Mouse (Mus musculus) forebrain, embryonic 16.5 days (tissue): ENCODE measurements at regions not wholly inside any gene's neighbourhood (a gene's known extent, or its start where the extent isn't known, plus 50 kb on each side); places are given as distances from the start of the nearest gene placed in this dataset.

Source experiments
- ATAC-seq: fragments of 200-750 bp; cut with Nextera tagmentation; 2 replicates; pipeline ENCODE4 v1.8.0; 2017; ENCODE audit warnings: mild to moderate bottlenecking, moderate library complexity
- H3K27ac ChIP-seq: fragments of 300-500 bp; sonication (generic); 2 replicates; pipeline ENCODE4 v1.5.1; 2014; ENCODE audit warnings: low read length, control low read depth
- H3K27me3 ChIP-seq: fragments of 300-500 bp; sonication (generic); replicated peaks from 2 replicates; pipeline ENCODE4 v1.6.1; 2014; ENCODE audit warnings: low read length; ENCODE audit not compliant: control insufficient read depth, insufficient read depth
- H3K36me3 ChIP-seq: fragments of 300-500 bp; sonication (generic); 2 replicates; pipeline ENCODE4 v1.6.1; 2014; ENCODE audit not compliant: control insufficient read depth, insufficient read depth
- H3K4me1 ChIP-seq: fragments of 300-500 bp; sonication (generic); replicated peaks from 2 replicates; pipeline ENCODE4 v1.6.1; 2014; ENCODE audit warnings: low read length; ENCODE audit not compliant: control insufficient read depth, insufficient read depth
- H3K4me2 ChIP-seq: fragments of 300-500 bp; sonication (generic); 2 replicates; pipeline ENCODE4 v1.6.1; 2014; ENCODE audit warnings: mild to moderate bottlenecking, low read length, control low read depth
- H3K4me3 ChIP-seq: fragments of 300-500 bp; sonication (generic); replicated peaks from 2 replicates; pipeline ENCODE4 v1.5.1; 2014; ENCODE audit warnings: mild to moderate bottlenecking, low read length, control low read depth
- H3K9ac ChIP-seq: fragments of 300-500 bp; sonication (generic); replicated peaks from 2 replicates; pipeline ENCODE4 v1.6.1; 2014; ENCODE audit warnings: low read depth, low read length, control low read depth
- H3K9me3 ChIP-seq: fragments of 300-500 bp; sonication (generic); 2 replicates; pipeline ENCODE4 v1.6.1; 2016; ENCODE audit warnings: low read length; ENCODE audit not compliant: control insufficient read depth
- WGBS: fragments of 180-500 bp; shearing (Covaris S2); extraction: QIAGEN DNeasy Blood & Tissue Kit; methylation state at CpG from one replicate; pipeline ENCODE4 v1.1.7; 2014; 5-methylcytosine and 5-hydroxymethylcytosine counted together

DNA sequence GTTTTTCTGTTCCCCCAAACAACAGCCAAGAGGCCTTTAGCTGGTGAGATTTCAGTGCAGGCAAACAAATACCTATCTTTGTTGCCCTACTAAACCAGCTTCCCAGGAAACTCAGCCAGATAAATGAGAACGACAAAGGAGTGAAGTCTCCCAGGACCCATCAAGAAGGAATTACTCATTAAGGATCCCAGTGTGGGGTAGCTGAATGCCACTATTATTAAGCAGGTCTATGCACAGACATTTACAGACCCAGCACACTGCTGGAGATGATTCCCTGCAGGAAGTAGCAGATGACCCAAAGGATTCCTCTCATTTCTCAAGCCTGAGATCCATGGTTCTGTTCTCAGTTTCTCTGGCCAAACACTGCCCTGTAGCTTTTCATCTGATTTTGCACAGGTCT, 105.6 kb upstream of the Npy start:
- Histone ChIP-seq H3K9ac (no peak overlapping the region), H3K36me3 (no peaks in the 10 kb centered on the region), H3K27me3 (no peaks in the 10 kb centered on the region), H3K4me1 (peaks cover 6% of the 10 kb centered on the region), H3K9me3 (no peaks in the 10 kb centered on the region), H3K4me2 (no peak overlapping the region), H3K27ac (no peak overlapping the region), H3K4me3 (no peak overlapping the region)
- no peak for ATAC-seq
- 11% methylated on average over 1 of the region's 1 CpGs for WGBS

DNA sequence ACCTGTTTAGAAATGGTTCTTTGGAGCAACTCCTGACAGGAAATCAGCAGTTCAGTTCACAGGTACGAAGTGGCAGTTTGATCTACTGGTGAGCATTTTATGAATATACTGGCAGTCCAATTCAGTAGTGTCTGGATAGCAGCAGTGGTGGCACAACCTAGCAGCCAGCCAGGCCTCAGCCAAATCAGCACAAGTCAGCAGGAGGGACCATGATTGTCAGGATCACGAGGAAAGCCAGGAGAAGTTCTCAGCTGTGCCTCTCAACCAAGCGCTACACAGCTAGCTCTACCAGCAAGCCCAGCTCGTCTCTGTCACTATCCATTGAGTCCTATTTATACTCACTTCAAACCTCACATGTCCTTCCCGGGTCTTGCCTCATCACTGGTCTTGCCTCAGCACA, 89.3 kb upstream of the Npy start:
- H3K4me2 ChIP-seq = no peak overlapping the region
- no peak overlapping the region for H3K27ac ChIP-seq
- H3K4me3 ChIP-seq = no peak overlapping the region
- no peaks in the 10 kb centered on the region for H3K27me3 ChIP-seq
- no peaks in the 10 kb centered on the region for H3K36me3 ChIP-seq
- no peak overlapping the region for H3K9ac ChIP-seq
- ATAC-seq = no peak
- H3K4me1 ChIP-seq = no peaks in the 10 kb centered on the region
- no peaks in the 10 kb centered on the region for H3K9me3 ChIP-seq
- 83% methylated on average over 5 of the region's 5 CpGs for WGBS

DNA sequence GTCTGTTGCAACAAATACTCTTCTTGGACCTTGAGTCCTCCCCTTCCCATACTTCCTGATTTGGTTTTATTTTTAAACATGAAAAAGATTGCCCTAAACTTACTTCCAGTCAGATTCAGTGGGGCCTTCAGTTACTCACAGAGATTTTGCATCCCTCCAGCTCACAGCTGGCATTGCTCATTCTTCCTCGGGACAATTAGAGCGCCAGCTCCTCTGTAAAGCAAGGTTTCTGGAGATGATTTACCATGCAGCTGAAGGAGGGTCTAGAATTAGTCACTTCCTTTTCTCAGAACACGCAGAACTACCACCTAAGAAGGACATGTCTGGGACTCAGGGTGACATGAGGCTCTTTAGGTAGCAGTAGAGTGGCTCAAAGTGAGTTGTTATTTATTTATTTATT, 79.4 kb upstream of the Npy start:
- WGBS = 89% methylated on average over 3 of the region's 3 CpGs
- H3K9ac ChIP-seq = no peak overlapping the region
- no peaks in the 10 kb centered on the region for H3K27me3 ChIP-seq
- H3K36me3 ChIP-seq = no peaks in the 10 kb centered on the region
- H3K4me2 ChIP-seq = no peak overlapping the region
- no peaks in the 10 kb centered on the region for H3K9me3 ChIP-seq
- ATAC-seq = no peak
- no peak overlapping the region for H3K27ac ChIP-seq
- H3K4me3 ChIP-seq = no peak overlapping the region
- H3K4me1 ChIP-seq = peaks cover 4% of the 10 kb centered on the region; the same call in 1 of the 2 replicates

DNA sequence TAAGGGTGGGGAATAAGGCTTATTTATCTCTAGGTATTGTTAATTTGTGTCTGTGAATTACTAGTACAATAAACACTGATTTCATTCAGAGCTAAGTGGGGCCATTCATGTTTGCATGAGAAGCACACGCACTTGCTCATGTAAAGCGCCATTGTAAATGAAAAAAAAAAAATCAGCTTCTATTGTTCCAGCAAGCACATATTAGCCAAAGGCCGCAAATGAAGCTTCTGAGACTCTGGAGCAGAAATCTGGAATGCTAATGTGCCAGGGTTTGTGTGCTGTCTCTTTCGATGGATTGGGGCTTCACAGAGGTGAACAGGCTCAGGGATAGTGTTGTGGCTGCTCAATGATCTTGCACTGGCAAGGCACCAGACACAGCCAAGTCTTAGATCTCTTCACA, 77.2 kb upstream of the Npy start:
- 23% methylated on average over 4 of the region's 4 CpGs for WGBS
- no peak overlapping the region for H3K9ac ChIP-seq
- no peaks in the 10 kb centered on the region for H3K36me3 ChIP-seq
- H3K27me3 ChIP-seq = no peaks in the 10 kb centered on the region
- H3K4me2 ChIP-seq = no peak overlapping the region
- H3K9me3 ChIP-seq = no peaks in the 10 kb centered on the region
- no peak overlapping the region for H3K4me3 ChIP-seq
- 0 out of 2 replicates have a peak overlapping the region, but pooled peaks have one; percentile 33 for H3K27ac ChIP-seq
- no peak for ATAC-seq
- peaks cover 4% of the 10 kb centered on the region; the same call in 1 of the 2 replicates for H3K4me1 ChIP-seq

DNA sequence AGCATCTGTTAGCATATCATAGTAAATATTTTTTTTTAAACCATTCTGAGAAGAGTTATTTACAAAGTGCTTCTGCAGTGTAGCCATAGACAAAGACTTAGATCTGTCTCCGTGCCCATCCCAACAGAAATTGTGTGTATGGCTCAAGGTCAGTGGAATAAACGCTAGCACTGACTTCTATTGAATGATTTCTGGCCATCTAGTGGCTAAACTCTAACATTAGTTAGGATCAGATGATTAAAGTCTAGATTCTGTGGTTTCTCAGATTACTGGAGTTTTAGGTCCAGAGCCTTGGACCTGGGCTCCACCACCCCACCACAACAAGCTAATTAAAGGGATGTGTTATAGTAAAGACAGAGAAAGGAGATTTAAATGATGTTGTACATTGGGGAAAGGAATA, 72.0 kb upstream of the Npy start:
- no peak overlapping the region for H3K4me3 ChIP-seq
- 57% methylated on average over 2 of the region's 2 CpGs for WGBS
- H3K4me2 ChIP-seq = no peak overlapping the region
- no peak overlapping the region for H3K9ac ChIP-seq
- no peaks in the 10 kb centered on the region for H3K36me3 ChIP-seq
- H3K4me1 ChIP-seq = peaks cover 1% of the 10 kb centered on the region; the same call in 1 of the 2 replicates
- no peak for ATAC-seq
- no peaks in the 10 kb centered on the region for H3K9me3 ChIP-seq
- H3K27me3 ChIP-seq = no peaks in the 10 kb centered on the region
- no peak overlapping the region for H3K27ac ChIP-seq

DNA sequence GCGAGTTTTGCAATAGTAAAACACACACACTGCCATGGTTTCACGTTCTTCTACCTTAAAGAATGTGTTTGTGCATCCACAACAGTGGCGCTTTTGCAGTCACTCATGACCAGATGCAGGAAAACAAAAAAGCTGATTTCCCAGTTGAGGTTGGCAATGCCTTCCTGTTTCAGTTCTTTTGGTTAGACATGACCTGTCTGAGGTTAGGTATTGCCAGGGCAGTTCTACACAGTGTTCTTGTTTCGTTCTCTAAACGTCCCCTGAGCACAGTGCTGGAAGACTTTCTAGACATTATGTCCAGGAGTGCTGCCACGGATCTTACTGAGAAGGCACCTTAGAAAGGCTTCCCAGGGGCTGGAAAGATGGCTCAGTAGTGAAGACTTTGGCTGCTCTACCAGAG, 62.9 kb upstream of the Npy start:
- Histone ChIP-seq H3K27ac (no peak overlapping the region), H3K4me2 (no peak overlapping the region), H3K27me3 (no peaks in the 10 kb centered on the region), H3K9me3 (no peaks in the 10 kb centered on the region), H3K4me3 (no peak overlapping the region), H3K9ac (no peak overlapping the region), H3K36me3 (no peaks in the 10 kb centered on the region), H3K4me1 (no peaks in the 10 kb centered on the region)
- ATAC-seq = no peak
- 92% methylated on average over 6 of the region's 6 CpGs for WGBS

DNA sequence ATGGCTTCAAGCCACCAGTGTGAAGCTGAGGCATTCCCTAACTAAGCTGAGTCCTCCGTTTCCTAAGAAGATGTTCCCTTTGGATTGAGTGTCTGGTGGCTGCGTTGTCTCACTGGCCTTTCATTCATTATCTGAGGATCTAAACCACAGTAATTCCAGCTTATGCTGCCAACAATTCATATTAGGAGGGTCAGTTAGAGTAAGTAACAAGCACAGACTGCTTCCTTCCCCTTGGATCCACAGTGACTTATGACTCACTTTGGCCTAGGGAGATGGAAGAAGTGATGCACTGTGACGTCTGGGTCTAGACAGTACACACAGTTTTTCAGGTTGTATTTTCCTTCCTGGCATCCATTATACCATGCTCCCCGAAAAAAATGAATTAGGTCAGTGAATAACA, 57.8 kb upstream of the Npy start:
- H3K27ac ChIP-seq = no peak overlapping the region
- H3K4me3 ChIP-seq = no peak overlapping the region
- H3K4me1 ChIP-seq = no peaks in the 10 kb centered on the region
- WGBS = 83% methylated on average over 4 of the region's 4 CpGs
- no peaks in the 10 kb centered on the region for H3K9me3 ChIP-seq
- no peaks in the 10 kb centered on the region for H3K36me3 ChIP-seq
- no peak for ATAC-seq
- no peaks in the 10 kb centered on the region for H3K27me3 ChIP-seq
- H3K4me2 ChIP-seq = no peak overlapping the region
- H3K9ac ChIP-seq = no peak overlapping the region

DNA sequence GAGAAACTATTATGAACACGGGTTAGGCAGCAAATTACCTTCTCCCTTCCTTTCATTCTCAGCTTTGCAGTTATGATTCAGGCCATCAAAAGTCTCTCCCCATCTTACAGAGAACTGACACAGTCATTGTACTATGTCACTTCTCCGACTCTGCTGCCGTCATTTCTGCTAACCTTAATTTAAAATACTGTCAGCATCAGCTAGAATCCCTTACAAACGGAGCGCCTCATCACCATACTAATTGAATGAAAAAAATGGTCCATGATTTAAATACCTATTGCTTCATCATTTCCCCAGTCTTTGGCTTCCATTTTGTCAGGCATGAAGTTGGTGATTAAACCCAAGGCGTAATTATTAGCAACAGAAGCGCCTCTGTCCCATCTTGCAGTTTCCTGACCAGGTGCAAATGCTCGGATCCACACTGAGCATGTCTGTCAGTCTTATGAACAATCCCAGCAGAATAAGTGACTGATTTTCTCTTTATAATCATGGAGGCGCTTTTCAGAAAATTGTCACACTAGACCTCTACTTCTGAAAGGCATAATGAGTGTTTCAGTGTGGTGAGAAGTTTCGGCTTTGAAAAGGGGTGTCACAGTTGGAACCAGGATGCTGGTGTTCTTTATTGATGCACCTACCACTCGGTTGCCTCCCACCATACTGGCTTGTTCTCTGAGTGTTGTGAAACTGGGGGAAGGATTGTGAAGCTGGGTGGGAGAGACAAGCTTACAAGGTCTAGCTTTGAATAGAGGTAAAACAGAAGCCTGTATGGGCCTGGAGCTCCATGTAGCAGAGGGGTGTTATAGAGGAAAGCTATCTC, 52.4 kb upstream of the Npy start:
- 45% methylated on average over 11 of the region's 11 CpGs for WGBS

More for the DNA sequence above, 52.4 kb upstream of the Npy start:
- Histone ChIP-seq H3K9ac (no peak overlapping the region), H3K27me3 (no peaks in the 10 kb centered on the region), H3K4me2 (no peak overlapping the region), H3K36me3 (no peaks in the 10 kb centered on the region), H3K4me3 (no peak overlapping the region), H3K27ac (no peak overlapping the region; the same call in 1 of the 2 replicates), H3K4me1 (peaks cover 6% of the 10 kb centered on the region), H3K9me3 (no peaks in the 10 kb centered on the region)
- ATAC-seq = peak; percentile 82
